Mouse (Mus musculus) testis, adult 2 months (tissue): ENCODE results near the gene Accsl.

Experiments
- CTCF ChIP-seq: fragments of 200-500 bp; IDR thresholded peaks from 2 replicates; pipeline ENCODE4 v1.5.1; 2012; ENCODE audit warnings: low read depth, mild to moderate bottlenecking, inconsistent platforms, low read length, moderate library complexity; ENCODE audit not compliant: control insufficient read depth, insufficient read depth, insufficient replicate concordance
- POLR2A ChIP-seq: fragments of 200-500 bp; IDR thresholded peaks from 2 replicates; pipeline ENCODE4 v1.6.1; 2012; ENCODE audit warnings: low read depth, mild to moderate bottlenecking, inconsistent platforms, low read length, moderate library complexity; ENCODE audit not compliant: control insufficient read depth

DNA sequence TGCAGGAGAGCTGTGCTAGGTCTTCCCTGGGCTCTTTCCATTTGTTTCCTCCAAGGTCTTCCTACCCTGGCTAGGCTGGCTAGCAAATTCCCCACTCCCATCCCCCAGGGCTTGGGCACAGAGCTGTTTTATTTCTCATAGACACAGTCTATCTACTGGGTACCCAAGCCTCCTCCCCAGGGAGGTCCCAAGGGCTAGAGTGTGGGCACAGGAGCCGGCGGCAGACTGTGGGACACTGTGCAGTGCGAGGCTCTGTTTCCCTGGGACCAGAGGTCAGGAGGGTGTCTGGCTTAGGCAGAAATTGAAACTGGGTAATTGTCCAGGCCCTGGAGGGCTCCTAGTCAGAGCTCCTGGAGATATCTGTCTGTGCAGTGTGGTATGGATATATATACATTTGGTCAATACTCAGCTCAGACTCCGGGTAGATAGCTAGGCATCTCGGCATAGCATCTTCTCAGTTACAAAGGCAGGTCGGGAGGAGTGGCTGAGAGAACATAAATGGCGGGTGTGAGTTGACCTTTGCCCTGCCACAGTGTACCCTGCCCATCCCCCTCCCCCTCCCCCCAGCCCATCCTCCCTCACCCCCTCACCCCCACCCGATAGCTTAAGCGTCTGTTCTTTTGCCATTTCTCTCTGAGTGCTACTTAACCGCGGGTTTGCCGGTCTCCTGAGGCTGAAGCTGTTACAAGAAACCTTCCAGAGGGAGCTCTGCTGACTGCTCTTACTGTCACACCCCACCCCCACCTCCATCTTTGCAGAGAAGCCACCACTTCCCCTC is 4.7 kb upstream of the Accsl start:
- TF ChIP-seq POLR2A (no peak), CTCF (no peak)
